Mouse (Mus musculus): ENCODE results near the gene Mcub.

Mcub gene

DNA sequence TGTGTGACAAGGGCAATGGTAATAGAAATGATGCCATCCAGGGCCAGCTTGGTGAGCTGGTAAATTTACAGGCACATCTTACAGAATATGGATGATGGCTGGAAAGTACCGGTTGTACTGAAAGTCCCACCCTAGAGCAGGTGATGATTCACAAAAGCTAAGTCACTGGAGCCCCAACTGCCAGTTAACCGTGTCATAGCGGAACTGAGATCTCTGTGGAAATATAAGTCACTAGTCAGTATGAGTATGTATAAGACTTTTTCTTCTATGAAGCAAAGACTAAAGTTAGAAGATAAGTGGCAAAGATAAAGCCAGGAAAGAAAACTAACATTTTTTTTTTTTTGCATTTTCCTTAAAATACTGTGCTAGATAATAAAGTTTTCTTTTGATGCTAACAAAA, 76.9 kb downstream of the Mcub start:
- DNase-seq (ENCODE audit: low spot score) = no peak

DNA sequence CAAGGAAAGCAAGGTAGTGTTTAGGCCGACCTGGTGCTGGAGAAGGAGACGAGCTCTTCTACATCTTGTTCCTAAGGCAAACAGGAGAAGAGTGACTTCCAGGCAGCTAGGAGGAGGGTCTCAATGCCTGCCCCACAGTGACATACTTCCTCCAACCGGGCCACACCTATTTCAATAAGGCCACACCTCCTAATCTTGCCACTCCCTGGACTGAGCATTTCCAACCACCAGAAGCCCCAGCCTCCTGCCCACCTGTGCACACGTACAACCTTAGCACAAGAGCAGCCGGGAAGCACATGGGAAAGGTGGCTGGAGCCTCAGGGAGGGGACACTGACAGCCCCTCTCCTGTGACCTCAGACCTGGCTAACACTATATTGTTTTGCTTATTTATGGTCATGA, 78.0 kb downstream of the Mcub start:
- DNase-seq (ENCODE audit: low spot score) = no peak

DNA sequence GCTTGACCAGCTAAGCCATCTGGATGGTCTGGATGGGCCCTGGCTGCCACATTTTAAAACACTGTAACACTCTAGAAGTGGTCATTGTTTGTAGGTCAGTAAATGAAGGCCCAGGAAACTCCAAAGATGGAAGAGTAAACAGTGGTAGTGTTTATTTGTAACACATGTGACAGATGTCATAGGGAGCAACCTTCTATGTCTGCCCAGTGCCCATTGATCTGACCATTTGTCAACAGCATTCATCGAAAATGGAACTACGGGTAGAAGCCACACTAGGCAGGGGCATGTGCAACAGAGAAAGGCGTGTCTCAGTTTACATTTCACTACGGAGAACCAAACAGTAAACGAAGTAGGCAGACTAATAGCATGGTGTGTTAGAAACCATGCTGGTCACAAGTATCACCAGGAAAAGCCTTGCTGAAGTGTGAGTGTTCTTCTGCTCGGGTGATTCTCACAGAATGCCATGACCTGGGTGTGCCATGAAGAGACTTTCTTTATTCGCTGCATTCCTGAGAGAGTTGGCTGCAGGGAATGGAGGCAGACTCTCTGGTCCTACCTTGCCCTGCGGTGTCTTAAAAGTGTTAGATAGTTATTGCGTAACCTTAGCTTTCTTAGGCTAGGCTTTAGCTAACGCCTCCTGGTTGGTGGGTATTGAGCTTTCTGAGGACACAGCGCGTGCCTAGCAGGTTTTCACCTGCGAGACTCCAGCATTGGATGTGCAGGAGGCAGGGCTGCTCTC, 82.1 kb downstream of the Mcub start:
- no peak for DNase-seq (ENCODE audit: low spot score)

DNA sequence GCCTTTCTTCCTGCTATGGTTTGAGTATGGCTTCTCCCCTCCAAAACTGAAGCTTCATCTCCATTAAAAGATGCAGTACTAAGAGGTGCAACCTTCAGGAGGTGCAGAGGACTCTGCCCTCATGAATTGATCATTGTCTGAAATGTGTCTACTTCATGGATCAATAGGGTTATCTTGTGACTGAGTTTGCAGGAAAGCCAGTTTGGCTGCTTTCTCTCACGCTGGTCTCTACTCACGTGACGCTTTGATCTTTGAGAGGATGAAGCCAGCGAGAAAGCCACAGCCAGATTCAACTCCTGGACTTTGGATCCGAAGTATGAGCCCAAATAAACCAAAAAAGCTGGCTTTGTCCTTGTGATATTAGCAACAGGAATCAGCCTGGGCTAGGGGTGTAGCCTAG, 83.6 kb downstream of the Mcub start:
- DNase-seq (ENCODE audit: low spot score) = no peak

DNA sequence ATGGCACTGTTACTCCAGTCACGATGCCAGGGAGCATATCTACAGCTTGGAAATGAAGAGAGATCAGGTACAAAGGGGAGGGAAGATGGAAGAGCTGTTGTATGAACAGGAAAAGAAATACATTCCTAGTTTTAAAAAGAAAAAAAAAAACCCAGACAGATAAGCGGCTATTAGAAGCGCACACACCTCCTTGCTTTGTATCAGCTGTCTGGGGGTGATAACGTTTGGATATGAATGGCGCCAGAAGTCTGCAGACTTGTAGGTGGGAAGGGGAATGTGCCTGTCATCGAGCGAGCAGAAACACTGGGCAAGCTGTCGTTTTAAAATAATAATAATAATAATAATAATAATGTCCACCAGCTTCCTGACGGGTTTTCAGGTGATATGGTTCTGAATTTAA, 84.4 kb downstream of the Mcub start:
- no peak for DNase-seq (ENCODE audit: low spot score)

DNA sequence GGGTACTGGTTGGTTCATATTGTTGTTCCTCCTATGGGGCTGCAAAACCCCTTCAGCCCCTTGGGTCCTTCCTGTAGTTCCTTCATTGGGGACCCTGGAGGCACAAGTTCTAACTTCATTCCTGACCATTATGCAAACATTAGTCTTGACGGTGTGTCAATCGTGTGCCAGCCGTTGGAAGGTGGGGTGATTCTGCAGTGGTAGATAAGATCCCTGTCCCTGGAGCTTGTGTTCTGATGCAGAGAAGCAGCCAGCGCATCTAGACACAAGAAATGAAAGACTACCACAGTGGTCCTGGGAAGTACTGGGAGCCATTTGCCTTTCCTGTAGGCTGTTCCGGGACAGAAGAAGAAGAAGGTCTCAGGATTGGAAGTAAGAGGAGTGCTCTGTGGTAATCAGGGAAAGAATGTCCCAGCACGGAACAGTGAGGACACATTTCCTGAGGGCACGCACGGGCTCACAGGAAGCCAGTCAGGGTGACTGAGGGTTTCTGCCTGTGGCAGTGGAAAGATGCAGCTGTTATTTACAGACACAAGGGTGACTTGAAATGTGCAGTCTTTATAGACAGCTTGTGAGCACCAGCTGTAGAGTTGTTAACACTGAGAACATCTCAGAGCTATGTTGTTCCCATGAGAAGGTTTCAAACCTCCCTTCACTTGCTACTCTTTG, 88.9 kb downstream of the Mcub start:
- no peak for DNase-seq (ENCODE audit: low spot score)

DNA sequence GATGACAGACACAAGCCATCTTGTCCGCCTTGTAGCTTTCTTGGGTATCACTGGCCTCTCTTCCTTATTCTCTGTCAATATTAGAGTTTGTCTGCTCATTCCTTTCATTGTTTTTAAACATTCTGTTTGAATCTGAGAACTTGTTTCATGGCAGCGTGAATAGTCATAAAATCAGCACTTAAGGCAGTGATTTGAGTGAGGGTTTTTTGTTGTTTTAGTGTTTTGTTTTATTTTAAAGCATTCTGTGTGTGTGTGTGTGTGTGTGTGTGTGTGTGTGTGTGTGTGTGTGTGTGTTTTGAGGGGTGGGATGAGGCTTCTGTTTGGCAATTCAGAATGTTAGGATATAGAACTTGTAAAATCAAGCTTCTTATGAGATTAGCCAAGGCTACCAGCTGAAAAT, 90.1 kb downstream of the Mcub start:
- no peak for DNase-seq (ENCODE audit: low spot score)

DNA sequence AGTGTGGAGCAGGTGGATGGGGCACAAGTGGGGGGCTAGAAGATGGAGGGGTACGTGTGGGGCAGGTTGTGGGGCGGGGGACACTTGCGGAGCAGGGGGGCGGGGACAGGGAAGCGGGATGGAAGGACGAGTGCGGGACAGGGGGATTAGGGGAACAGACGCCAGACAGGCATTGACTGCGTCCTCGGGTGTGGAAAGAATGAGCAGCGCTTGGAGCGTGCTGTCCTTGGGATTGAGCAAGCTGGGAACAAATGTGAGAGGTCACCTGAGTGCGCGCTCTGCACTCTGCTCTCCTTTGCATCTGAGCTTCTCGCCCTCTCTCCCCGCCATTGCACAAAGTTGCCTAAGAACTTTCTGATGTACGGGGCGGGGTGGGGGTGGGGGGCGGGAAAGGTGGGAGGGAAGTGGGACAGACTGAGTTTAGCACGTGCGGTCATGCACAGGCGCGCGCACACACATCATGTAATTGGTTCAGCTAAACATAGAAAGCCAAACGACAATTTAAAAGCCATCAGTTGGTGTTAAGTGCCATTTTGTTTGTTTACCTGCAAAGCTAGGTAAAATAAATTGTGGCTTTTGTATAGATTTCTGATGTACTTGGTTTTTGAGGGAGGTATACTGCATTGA, 90.8 kb downstream of the Mcub start:
- DNase-seq (ENCODE audit: low spot score) = peak; percentile 33

DNA sequence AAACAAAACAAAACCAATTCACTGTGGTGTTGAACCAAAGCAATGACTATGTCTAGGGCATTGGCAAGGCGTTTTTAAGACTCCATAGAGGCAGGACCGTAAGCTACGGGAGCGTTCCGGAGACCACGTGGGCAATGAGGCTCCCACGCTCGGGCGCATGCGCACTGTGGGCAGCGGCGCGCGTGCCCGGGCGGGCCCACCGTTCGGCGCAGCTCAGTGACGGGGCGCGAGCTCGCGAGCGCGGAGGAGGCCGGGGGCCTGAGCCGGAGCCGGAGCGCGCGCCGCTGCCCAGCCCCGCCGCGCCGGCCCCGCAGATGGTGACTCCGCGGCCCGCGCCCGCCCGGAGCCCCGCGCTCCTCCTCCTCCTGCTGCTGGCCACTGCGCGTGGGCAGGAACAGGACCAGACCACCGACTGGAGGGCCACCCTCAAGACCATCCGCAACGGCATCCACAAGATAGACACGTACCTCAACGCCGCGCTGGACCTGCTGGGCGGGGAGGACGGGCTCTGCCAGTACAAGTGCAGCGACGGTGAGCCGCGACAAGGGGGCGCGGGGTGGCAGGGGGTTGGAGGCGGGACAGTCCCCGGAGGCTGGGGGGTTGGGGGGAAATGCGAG, 91.5 kb downstream of the Mcub start, which contains the start of gene Pla2g12a:
Gene Pla2g12a, plus strand, starts transcription at position 202 of the 617 bp plus-strand sequence.
- DNase-seq (ENCODE audit: low spot score) = peak; percentile 91

DNA sequence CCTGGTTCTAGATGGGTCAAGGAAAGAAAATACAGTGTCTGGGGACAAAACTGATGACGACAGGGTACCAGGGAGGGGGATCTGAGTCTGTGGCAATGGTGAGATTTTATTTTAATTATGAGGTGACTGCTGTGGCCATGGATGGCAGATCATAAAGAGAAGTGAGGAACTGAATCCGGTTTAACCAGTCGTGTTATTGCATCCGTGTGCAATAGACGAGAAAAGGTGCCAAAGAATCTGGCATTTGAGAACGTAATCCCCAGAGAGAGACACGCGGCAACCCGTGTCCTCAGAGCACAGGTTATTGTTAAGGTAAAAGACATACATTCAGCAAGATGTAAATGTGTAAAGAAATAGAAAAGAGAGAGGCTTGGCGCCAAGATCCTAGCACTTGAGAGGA, 92.7 kb downstream of the Mcub start:
- no peak for DNase-seq (ENCODE audit: low spot score)

Data from MN1 (cell line).